Mouse (Mus musculus) G1E (cell line): ENCODE measurements around the gene H3f3b.

ENCODE experiments used
- CTCF ChIP-seq: IDR thresholded peaks from 2 replicates; pipeline ENCODE4 v1.5.1; 2012; ENCODE audit warnings: low read depth, low read length, inconsistent platforms, mixed read lengths
- GATA1 ChIP-seq: IDR thresholded peaks from 2 replicates; pipeline ENCODE4 v1.6.1; 2012; ENCODE audit warnings: borderline replicate concordance, low read length, inconsistent platforms, mixed read lengths

- TF ChIP-seq GATA1 (no peak), CTCF (no peak)
These were observed 25.9 kb upstream of the H3f3b start for GRCm38 (mm10) chr11:116053510-116054229.
